Mouse (Mus musculus): ENCODE measurements at regions not wholly inside any gene's neighbourhood (a gene's known extent, or its start where the extent isn't known, plus 50 kb on each side); places are given as distances from the start of the nearest gene placed in this dataset.

- TF ChIP-seq POLR2A (IDR thresholded peaks at IDR 0.05; ENCODE audit: extremely low read depth, insufficient read depth, low read length) (no peak), CTCF (IDR thresholded peaks at IDR 0.05; ENCODE audit: extremely low read depth, insufficient read depth, low read length) (peak; percentile 23; the same call in 1 of the 2 replicates)
Measured at GRCm38 (mm10) chr17:68166397-68166796, 107.2 kb upstream of the L3mbtl4 start.

All from cortical plate, adult 2 months (tissue).